Mouse (Mus musculus) gastrocnemius, postnatal 10 days (tissue): ENCODE results near the gene Cpsf2. TPM values are rescaled to one million over a fixed set of nuclear protein-coding genes. Genes with fewer than 3 reads are reported as not detected.

Experiments used
- DNase-seq: peaks from one replicate; pipeline ENCODE4 v3.0.0; 2021; ENCODE audit warnings: mixed read lengths
- total RNA-seq, 2 experiments: library from RNA; stranded (reverse); gene quantifications; 2 replicates each; pipeline ENCODE4 v1.2.3; 2021

Gene Cpsf2
- total RNA-seq, 2 experiments from 2014 or later = 12.2 to 14.6 TPM

GRCm38 (mm10) chr12:101979213-101979750, 3.5 kb downstream of the Cpsf2 start:
- no peak for DNase-seq

- no peak for DNase-seq
Observed at GRCm38 (mm10) chr12:101980266-101980665, 4.5 kb downstream of the Cpsf2 start.

GRCm38 (mm10) chr12:101981559-101981958, 5.8 kb downstream of the Cpsf2 start:
- no peak for DNase-seq

GRCm38 (mm10) chr12:101982977-101983376, 7.2 kb downstream of the Cpsf2 start:
- no peak for DNase-seq

- DNase-seq = no peak
Observed at GRCm38 (mm10) chr12:101985110-101985509, 9.3 kb downstream of the Cpsf2 start.

GRCm38 (mm10) chr12:101987659-101988058, 11.9 kb downstream of the Cpsf2 start:
- no peak for DNase-seq

- DNase-seq = no peak
Observed at GRCm38 (mm10) chr12:101994576-101995467, 19.0 kb downstream of the Cpsf2 start.

GRCm38 (mm10) chr12:101998929-101999328, 23.1 kb downstream of the Cpsf2 start:
- no peak for DNase-seq

- DNase-seq = no peak
Observed at GRCm38 (mm10) chr12:102000785-102001184, 25.0 kb downstream of the Cpsf2 start.

- no peak for DNase-seq
Observed at GRCm38 (mm10) chr12:102008111-102008977, 32.6 kb downstream of the Cpsf2 start.

GRCm38 (mm10) chr12:102009551-102009950, 33.8 kb downstream of the Cpsf2 start:
- DNase-seq = no peak

- DNase-seq = no peak
Observed at GRCm38 (mm10) chr12:102014411-102014810, 38.6 kb downstream of the Cpsf2 start.

- DNase-seq = no peak
Observed at GRCm38 (mm10) chr12:102015127-102015526, 39.3 kb downstream of the Cpsf2 start.

- no peak for DNase-seq
Observed at GRCm38 (mm10) chr12:102021923-102022322, 46.1 kb downstream of the Cpsf2 start.

- no peak for DNase-seq
Observed at GRCm38 (mm10) chr12:102029184-102029583, 53.4 kb downstream of the Cpsf2 start.

- no peak for DNase-seq
Observed at GRCm38 (mm10) chr12:102029892-102030446, 54.2 kb downstream of the Cpsf2 start.

- DNase-seq = no peak
Observed at GRCm38 (mm10) chr12:102034934-102035333, 59.1 kb downstream of the Cpsf2 start.

- no peak for DNase-seq
Observed at GRCm38 (mm10) chr12:102039861-102040260, 64.1 kb downstream of the Cpsf2 start.

- no peak for DNase-seq
Observed at GRCm38 (mm10) chr12:102041699-102042098, 65.9 kb downstream of the Cpsf2 start.

GRCm38 (mm10) chr12:102042247-102042646, 66.5 kb downstream of the Cpsf2 start:
- DNase-seq = no peak

- DNase-seq = no peak
Observed at GRCm38 (mm10) chr12:102043840-102044239, 68.1 kb downstream of the Cpsf2 start.

- no peak for DNase-seq
Observed at GRCm38 (mm10) chr12:102054155-102054554, 78.4 kb downstream of the Cpsf2 start.
